Mouse (Mus musculus) heart, embryonic 11.5 days (tissue): Measurements from ENCODE around the gene Oxct1. TPM values are rescaled to one million over a fixed set of nuclear protein-coding genes. Genes with fewer than 3 reads are reported as not detected.

ENCODE experiments used
- ATAC-seq: fragments of 200-750 bp; cut with Nextera tagmentation; replicated peaks from 2 replicates; pipeline ENCODE4 v1.8.0; 2017; ENCODE audit warnings: moderate library complexity; ENCODE audit not compliant: insufficient number of reproducible peaks, low FRiP score, low TSS enrichment
- H3K27ac ChIP-seq: fragments of 300-500 bp; sonication (generic); 2 replicates; pipeline ENCODE4 v1.5.1; 2014; ENCODE audit warnings: mild to moderate bottlenecking, low read depth, low read length
- H3K27me3 ChIP-seq: fragments of 300-500 bp; sonication (generic); 2 replicates; pipeline ENCODE4 v1.6.1; 2014; ENCODE audit warnings: mild to moderate bottlenecking, low read length, mixed read lengths; ENCODE audit not compliant: control insufficient read depth, insufficient read depth
- H3K36me3 ChIP-seq: fragments of 300-500 bp; sonication (generic); 2 replicates; pipeline ENCODE4 v1.6.1; 2014; ENCODE audit warnings: mild to moderate bottlenecking, low read length, moderate library complexity, mixed read lengths; ENCODE audit not compliant: control insufficient read depth, insufficient read depth
- H3K4me1 ChIP-seq: fragments of 300-500 bp; sonication (generic); 2 replicates; pipeline ENCODE4 v1.6.1; 2014; ENCODE audit warnings: low read length; ENCODE audit not compliant: control insufficient read depth, insufficient read depth
- H3K4me2 ChIP-seq: fragments of 300-500 bp; sonication (generic); 2 replicates; pipeline ENCODE4 v1.6.1; 2014; ENCODE audit warnings: mild to moderate bottlenecking, moderate library complexity
- H3K4me3 ChIP-seq: fragments of 300-500 bp; sonication (generic); 2 replicates; pipeline ENCODE4 v1.5.1; 2014; ENCODE audit warnings: low read depth, low read length
- H3K9ac ChIP-seq: fragments of 300-500 bp; sonication (generic); 2 replicates; pipeline ENCODE4 v1.6.1; 2014; ENCODE audit warnings: mild to moderate bottlenecking, low read depth, low read length, moderate library complexity
- H3K9me3 ChIP-seq: fragments of 300-500 bp; sonication (generic); replicated peaks from 2 replicates; pipeline ENCODE4 v1.6.1; 2016; ENCODE audit warnings: low read length; ENCODE audit not compliant: control insufficient read depth
- WGBS: fragments of 180-500 bp; shearing (Covaris S2); extraction: QIAGEN DNeasy Blood & Tissue Kit; methylation state at CpG from one replicate; pipeline ENCODE4 v1.1.7; 2014; ENCODE audit not compliant: insufficient replicate concordance; 5-methylcytosine and 5-hydroxymethylcytosine counted together
- polyA plus RNA-seq: library from polyadenylated mRNA; unstranded; fragments of >200 nt; fragmentation: Nextera tagmentation; extraction: Ambion mirVana; gene quantifications from 2 replicates; pipeline ENCODE4 v1.2.1, GENCODE M21; 2014

The Oxct1 gene
- polyA plus RNA-seq, 1 experiment from 2014 or later, result 282 TPM

DNA sequence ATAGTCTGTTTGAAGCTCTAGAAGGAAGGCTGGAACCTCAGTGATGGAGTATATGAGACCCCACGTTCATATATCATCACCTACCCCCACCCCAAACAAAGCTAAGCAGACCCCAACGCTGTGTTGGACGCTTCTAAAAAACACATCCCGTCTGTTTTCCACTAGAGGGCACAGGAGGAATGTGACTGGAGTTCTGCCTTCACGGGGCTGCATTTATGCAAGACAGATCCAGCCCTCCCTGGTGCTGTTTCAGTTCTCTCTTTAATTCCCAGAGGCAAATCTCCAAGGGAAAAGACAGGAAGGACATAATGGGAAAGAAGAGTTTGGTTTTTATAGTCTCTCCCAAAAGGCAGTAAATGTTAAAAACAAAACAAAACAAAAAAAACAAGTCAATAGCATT, 30.4 kb downstream of the Oxct1 start:
- no peaks in the 10 kb centered on the region for H3K9me3 ChIP-seq
- ATAC-seq, result no peak
- H3K36me3 ChIP-seq, result peaks cover 16% of the 10 kb centered on the region
- no peaks in the 10 kb centered on the region for H3K4me1 ChIP-seq
- no peak overlapping the region for H3K4me2 ChIP-seq
- H3K27me3 ChIP-seq, result no peaks in the 10 kb centered on the region
- no peak overlapping the region for H3K27ac ChIP-seq
- WGBS, result 28% methylated on average over 5 of the region's 5 CpGs
- no peak overlapping the region for H3K4me3 ChIP-seq
- H3K9ac ChIP-seq, result no peak overlapping the region

- WGBS, result 74% methylated on average over 5 of the region's 5 CpGs
- Histone ChIP-seq H3K36me3 (peaks cover 8% of the 10 kb centered on the region), H3K4me2 (no peak overlapping the region), H3K27ac (no peak overlapping the region), H3K4me3 (no peak overlapping the region), H3K4me1 (peaks cover 5% of the 10 kb centered on the region; the same call in 1 of the 2 replicates), H3K27me3 (no peaks in the 10 kb centered on the region), H3K9me3 (no peaks in the 10 kb centered on the region), H3K9ac (no peak overlapping the region)
- no peak for ATAC-seq
Measured at GRCm38 (mm10) chr15:4063574-4063973, 37.4 kb downstream of the Oxct1 start.

DNA sequence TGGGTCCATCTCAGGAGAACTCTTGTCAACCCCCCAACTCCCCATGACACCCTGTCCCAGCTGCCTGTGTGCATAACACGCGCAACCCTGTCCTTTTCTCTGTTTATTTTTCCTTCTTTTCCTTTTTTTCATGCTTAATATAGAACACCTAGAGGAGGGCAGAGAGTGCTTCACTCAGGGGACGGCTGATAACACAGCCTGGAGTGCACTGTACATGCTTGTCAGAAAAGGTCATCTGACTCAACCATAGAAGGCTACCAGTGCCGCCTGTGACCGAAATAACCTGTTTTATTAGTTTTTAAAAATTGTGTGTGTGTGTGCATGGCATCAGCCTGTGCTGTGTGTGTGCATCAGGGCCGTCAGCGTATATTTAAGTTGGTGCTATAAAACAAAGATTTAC, 37.8 kb downstream of the Oxct1 start:
- Histone ChIP-seq H3K4me3 (no peak overlapping the region), H3K9ac (no peak overlapping the region), H3K4me1 (peaks cover 5% of the 10 kb centered on the region; the same call in 1 of the 2 replicates), H3K36me3 (peaks cover 8% of the 10 kb centered on the region), H3K27ac (no peak overlapping the region), H3K4me2 (no peak overlapping the region), H3K9me3 (no peaks in the 10 kb centered on the region), H3K27me3 (no peaks in the 10 kb centered on the region)
- WGBS, result 61% methylated on average over 7 of the region's 7 CpGs
- 0 out of 2 replicates have a peak, but pooled peaks have one; percentile 42 for ATAC-seq

DNA sequence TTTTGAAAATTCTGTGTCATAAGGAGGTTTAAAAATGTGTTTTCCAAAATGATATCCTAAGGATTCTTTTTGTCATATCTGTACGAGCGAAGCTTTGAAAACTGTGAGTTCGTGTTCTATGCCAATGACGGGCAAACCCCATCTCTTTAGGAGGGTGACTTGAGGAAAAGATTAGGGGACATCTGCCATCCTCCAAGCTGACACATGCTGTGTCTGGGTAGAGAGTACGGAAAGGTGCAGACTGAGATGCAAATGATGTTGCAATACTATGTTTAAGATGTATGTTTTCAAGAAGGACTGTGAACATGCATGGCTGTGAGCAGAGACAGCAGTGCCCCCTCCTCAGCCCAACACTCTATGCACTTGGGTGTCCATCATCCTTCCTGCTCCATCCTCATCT, 38.5 kb downstream of the Oxct1 start:
- no peaks in the 10 kb centered on the region for H3K27me3 ChIP-seq
- no peak overlapping the region for H3K9ac ChIP-seq
- no peak overlapping the region for H3K4me3 ChIP-seq
- H3K4me1 ChIP-seq, result peaks cover 5% of the 10 kb centered on the region; the same call in 1 of the 2 replicates
- peaks cover 8% of the 10 kb centered on the region for H3K36me3 ChIP-seq
- no peaks in the 10 kb centered on the region for H3K9me3 ChIP-seq
- no peak overlapping the region for H3K4me2 ChIP-seq
- 88% methylated on average over 5 of the region's 5 CpGs for WGBS
- H3K27ac ChIP-seq, result no peak overlapping the region
- ATAC-seq, result no peak

DNA sequence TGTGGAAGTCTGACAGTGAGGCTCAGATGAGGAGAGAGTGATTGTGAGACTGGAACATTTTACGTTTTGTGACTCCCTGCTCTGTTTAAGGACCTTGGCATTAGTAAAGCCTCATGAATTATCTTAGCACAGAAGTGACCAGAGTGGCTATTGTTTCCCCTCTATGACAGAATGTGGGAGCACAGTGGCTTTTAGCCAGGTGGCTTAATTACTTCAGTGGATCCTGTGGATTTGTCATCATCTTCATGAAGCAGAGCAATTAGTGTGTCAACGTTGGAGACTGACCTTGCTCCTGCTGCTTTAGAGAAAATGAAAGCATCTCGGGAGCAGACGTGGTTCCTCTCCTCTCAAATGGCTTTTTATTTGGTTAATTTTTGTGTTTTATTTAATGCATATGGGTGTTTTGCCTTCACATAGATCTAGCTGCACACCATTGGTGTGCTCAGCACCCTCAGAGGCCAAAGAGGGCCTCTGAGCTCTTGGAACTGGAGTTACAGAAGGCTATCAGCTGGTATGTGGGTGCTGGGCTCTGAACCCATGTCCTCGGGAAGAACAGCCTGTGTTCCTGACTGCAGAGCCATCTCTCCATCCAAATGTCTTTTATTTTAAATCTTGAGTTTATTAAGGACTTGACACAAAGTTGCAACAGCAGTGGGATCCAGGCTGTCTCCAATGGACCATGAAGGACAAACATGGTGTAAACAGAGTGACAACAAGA, 41.2 kb downstream of the Oxct1 start:
- H3K27ac ChIP-seq, result no peak overlapping the region
- 77% methylated on average over 5 of the region's 5 CpGs for WGBS
- no peaks in the 10 kb centered on the region for H3K27me3 ChIP-seq
- H3K4me2 ChIP-seq, result no peak overlapping the region
- peaks cover 5% of the 10 kb centered on the region; the same call in 1 of the 2 replicates for H3K4me1 ChIP-seq
- H3K9ac ChIP-seq, result no peak overlapping the region
- H3K36me3 ChIP-seq, result no peaks in the 10 kb centered on the region
- H3K4me3 ChIP-seq, result no peak overlapping the region
- H3K9me3 ChIP-seq, result no peaks in the 10 kb centered on the region
- ATAC-seq, result no peak

DNA sequence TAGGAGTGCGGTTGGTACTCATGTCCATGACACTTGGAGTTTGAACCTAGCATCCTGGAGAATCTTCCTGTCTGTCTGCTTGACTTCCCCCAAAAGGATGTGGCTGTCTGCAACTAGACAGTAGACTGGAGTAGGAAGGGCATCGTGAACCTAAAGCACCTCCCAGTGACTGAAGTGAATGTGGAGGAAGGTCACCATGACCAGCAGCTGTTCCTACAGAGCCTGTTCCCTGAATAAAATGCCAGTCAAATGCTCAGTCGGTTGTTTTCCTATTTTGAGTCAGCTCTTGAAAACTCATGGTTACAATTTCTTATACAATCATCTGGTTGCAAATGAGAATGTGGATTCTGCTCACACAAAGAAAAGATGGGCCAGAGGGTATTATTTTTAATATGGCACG, 51.8 kb downstream of the Oxct1 start:
- Histone ChIP-seq H3K27me3 (no peaks in the 10 kb centered on the region), H3K4me1 (no peaks in the 10 kb centered on the region), H3K9ac (no peak overlapping the region), H3K27ac (0 out of 2 replicates have a peak overlapping the region, but pooled peaks have one; percentile 15), H3K4me3 (no peak overlapping the region), H3K36me3 (peaks cover 13% of the 10 kb centered on the region), H3K4me2 (no peak overlapping the region), H3K9me3 (peaks cover 4% of the 10 kb centered on the region; the same call in 1 of the 2 replicates)
- ATAC-seq, result no peak
- WGBS, result 79% methylated on average over 4 of the region's 4 CpGs

DNA sequence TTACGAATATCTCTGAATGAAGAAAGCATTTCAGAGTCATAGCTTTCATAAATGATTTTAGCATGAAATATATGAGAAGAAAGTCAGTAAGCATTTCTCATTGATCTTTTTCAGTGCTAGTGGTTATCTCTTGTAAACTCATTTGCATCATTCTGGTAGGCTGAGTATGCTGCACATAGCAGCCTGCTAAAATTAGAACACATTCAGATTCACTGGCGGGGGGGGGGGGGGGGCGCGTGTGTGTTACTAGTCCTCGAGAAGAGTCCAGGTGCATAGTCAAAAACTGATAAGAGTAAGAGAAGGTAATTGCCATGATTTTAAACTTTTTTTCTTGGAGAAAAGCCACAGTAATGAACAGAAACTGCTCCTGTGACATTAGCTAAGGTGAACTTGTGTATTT, 52.6 kb downstream of the Oxct1 start:
- no peaks in the 10 kb centered on the region for H3K4me1 ChIP-seq
- H3K9ac ChIP-seq, result no peak overlapping the region
- no peak overlapping the region for H3K4me2 ChIP-seq
- ATAC-seq, result no peak
- no peak overlapping the region for H3K4me3 ChIP-seq
- H3K36me3 ChIP-seq, result peaks cover 13% of the 10 kb centered on the region
- H3K27ac ChIP-seq, result no peak overlapping the region
- no peaks in the 10 kb centered on the region for H3K27me3 ChIP-seq
- WGBS, result 62% methylated on average over 5 of the region's 5 CpGs
- peaks cover 4% of the 10 kb centered on the region; the same call in 1 of the 2 replicates for H3K9me3 ChIP-seq

DNA sequence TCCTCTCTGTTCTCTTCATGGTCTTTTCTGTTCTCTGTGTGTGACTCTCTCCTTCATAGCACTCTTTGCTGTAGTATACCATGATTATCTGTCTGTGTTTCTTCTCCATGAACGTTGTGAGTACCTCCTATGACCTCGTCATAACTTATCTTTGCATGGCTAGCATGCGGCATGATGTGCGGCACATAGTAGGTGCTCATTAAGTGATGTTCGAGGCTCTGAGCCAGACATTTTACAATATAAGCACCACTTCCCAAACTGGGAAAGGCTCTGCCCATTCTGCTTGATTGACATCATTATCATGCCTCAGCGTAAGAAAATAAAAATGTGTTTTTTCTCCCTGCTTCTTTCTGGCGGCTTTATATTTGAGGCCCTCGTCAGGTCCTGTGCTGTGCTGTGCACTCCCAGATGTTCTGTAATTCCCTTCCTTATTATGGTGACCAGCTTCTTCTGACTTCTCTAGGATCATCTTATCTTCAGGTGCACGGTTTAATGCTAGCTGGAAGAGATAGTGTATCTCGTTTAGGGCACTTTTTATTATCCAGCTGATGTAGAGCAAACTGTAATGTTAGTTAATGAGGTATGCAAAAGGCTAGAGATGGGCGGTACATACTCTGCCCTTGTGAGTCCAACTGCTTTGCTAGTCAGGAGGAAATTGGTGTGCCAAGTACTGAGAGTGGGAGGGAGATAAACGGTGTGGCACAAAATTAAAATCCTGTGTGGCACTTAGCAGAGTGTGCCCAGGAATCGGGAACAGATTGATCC, 53.4 kb downstream of the Oxct1 start:
- 85% methylated on average over 13 of the region's 13 CpGs for WGBS
- H3K27me3 ChIP-seq, result no peaks in the 10 kb centered on the region
- H3K36me3 ChIP-seq, result peaks cover 13% of the 10 kb centered on the region
- no peak overlapping the region for H3K4me2 ChIP-seq
- ATAC-seq, result no peak
- H3K4me3 ChIP-seq, result no peak overlapping the region
- no peak overlapping the region for H3K9ac ChIP-seq
- no peaks in the 10 kb centered on the region for H3K4me1 ChIP-seq
- H3K9me3 ChIP-seq, result peaks cover 4% of the 10 kb centered on the region; the same call in 1 of the 2 replicates
- no peak overlapping the region for H3K27ac ChIP-seq
